Mouse (Mus musculus): ENCODE results near the gene Rps2.

Rps2 gene

DNA sequence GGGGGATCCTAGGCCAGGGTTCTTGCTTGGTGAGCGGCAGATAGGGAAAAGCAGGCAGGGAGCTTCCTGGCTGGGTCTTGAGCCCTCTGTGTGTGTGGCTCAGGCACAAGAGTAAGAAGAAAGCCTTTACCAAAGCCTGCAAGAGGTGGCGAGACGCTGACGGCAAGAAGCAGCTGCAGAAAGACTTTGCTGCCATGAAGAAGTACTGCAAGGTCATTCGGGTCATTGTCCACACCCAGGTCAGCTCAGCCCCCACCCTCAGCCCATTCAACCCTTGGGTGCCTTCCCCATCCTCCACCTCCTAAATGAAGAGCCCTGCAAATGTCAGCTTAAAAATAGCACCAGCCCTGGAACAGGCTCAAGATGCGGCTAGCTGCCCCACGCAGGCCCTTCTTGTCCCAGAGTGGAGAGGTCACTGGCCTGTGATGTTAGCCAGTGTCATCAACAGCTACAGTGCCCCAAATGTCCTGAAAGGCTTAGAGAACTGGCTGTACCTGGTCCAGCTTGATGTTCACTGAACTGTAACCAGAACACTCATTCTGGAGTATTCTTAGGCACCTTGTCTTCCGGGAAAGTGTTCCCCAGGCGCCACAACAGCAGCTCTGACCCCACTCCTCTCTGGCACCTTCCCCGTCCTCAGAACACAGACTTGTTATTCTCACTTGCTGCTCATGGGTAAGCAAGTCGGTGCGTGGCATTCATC, 14.5 kb downstream of the Rps2 start:
- DNase-seq (ENCODE audit: low spot score), result no peak

- no peak for DNase-seq (ENCODE audit: low spot score)
These were observed 15.6 kb downstream of the Rps2 start for GRCm38 (mm10) chr17:24733434-24734050.

DNA sequence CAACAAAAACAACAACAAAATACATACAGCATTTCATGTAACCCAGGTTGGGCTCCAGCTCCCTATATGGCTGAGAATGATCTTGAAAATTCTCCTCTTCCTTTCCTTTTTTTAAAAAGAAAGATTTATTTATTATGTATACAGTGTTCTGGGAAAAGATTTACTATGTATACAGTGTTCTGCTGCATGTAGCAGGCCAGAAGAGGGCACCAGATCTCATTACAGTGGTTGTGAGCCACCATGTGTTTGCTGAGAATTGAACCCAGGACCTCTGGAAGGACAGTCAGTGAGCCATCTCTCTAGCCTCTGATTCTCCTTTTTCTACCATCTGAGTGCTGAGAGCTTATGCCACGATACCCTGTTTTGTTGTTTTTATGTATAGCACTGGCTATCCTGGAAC, 16.6 kb downstream of the Rps2 start:
- no peak for DNase-seq (ENCODE audit: low spot score)

GRCm38 (mm10) chr17:24735446-24735845, 17.5 kb downstream of the Rps2 start:
- DNase-seq (ENCODE audit: low spot score), result no peak

DNA sequence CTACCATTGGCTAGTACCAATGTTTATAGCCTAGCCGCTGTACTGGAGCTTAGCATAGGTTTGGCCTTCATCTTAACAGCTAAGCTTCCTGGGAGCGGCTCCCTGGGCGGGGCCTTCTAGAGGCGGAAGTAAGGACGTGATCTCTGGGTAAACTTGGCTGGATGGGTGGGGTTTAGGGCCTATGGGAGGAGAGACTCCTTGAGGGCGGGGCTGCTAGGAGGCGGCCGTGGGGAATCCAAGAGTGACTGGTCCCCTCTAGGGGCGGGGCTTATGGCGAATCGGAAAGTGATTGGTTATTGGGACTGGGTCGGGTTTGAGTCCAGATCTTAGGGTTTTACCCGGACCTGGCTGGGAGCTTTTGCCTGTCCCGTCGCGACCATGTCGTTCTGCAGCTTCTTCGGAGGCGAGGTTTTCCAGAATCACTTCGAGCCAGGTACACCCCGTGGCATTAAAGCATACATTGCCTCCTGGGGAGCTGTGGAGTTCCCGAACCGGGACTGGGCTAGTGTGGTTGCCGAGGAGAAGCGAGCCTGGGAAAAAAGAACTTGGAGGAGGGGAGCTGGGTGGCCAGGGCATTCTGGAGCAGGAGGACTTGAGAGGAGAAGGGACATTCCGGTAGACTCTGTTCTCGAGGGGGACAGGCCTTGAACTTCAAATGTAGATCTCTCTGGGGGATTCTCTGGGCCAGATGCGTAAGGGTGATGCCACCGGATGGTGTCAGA, 18.6 kb downstream of the Rps2 start, which contains the start of gene Msrb1:
Gene Msrb1, plus strand, starts transcription at position 313 of the 722 bp plus-strand sequence.
- peak; percentile 79 for DNase-seq (ENCODE audit: low spot score)

- DNase-seq (ENCODE audit: low spot score), result no peak
These were observed 19.4 kb downstream of the Rps2 start for GRCm38 (mm10) chr17:24737135-24737810.

DNA sequence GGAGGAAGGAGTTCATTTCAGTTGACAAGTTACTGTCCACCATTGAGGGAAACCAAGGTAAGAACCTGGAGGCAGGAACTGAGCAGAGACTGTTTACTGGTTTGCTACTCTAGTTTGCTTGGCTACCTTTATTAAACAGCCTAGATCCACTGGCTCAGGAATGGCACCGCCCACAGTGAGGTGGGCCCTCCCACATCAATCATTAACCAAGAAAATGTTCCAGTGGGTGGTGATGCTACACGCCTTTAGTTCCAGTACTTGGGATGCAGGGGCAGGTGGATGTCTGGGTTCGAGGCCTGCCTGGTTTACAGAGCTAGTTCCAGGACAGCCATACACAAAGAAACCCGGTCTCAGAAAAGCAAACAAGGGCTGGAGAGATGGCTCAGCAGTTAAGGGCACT, 20.3 kb downstream of the Rps2 start:
- DNase-seq (ENCODE audit: low spot score), result no peak

DNA sequence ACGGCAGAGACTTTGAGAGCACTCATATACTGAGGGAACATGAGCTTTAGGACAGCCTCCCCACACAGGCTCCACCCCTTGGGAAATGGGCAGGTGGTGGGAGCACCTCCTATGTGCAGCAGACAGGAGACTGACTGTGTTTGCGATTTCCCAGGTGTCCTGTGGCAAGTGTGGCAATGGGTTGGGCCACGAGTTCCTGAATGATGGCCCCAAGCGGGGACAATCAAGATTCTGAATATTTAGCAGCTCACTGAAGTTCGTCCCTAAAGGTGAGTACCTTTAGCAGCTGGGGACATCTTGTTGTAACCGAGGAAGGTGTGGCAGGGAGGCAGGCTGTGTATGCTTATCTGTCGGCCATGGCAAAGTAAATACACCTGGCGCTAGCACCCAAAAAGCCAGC, 22.0 kb downstream of the Rps2 start:
- no peak for DNase-seq (ENCODE audit: low spot score)

- no peak for DNase-seq (ENCODE audit: low spot score)
These were observed 24.4 kb downstream of the Rps2 start for GRCm38 (mm10) chr17:24742307-24742706.

DNA sequence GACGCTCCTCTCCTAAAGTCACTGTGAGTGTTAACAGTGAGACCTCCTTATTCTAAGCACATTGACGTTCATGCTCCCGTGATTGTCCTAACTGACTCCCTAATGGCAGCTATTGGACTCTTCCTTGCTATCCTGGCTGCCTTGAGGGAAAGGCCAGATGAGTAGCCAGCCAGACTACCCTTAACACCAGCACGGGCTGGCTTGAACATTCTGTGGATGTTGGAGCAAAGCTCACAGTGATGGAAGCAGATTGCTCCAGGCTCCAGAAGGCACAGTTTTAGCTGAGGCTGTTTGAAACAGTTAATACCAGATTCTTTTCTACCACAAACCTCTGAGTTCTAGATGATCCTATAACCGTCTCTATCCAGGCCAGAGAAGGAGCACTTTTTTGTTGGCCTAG, 26.0 kb downstream of the Rps2 start:
- DNase-seq (ENCODE audit: low spot score), result no peak

DNA sequence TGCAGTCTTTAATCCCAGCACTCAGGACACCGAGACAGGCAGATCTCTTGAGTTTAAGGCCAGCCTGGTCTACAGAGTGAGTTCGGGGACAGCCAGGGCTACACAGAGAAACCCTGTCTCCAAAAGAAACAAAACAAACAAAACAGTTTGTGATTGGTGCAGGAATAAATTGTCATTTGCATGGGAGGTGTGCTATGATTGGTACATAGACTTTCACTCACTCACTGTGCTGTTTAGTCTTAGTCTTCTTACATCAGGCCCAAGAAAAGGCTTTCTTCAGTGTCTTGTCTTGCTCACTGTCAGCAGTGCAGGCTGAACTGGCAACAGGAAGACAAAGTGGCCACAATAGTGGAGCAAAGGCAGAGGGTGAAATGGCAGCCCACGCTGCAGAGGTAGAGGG, 26.5 kb downstream of the Rps2 start:
- DNase-seq (ENCODE audit: low spot score), result no peak

- peak; percentile 55 for DNase-seq (ENCODE audit: low spot score)
These were observed 27.9 kb downstream of the Rps2 start for GRCm38 (mm10) chr17:24745526-24746497.

DNA sequence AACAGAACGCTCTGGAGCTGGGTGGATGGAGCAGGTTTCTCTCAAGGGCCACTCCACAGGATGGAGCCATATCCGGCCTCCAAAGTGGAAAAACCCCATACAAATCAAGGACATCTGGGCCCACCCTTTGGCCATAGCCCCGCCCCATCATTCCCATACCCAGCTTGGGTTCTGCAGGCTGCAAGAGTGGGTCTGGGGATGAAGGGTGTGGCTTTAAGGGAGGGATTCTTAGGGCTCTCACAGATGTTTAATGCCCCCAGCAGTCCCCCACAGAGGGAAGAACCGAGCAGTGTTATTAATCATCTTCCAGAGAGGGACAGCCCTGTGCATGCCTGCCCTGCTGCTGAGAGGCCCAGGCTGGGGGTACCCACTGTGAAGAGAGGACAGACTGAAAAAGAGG, 29.1 kb downstream of the Rps2 start:
- DNase-seq (ENCODE audit: low spot score), result no peak

GRCm38 (mm10) chr17:24751528-24751927, 33.6 kb downstream of the Rps2 start:
- DNase-seq (ENCODE audit: low spot score), result no peak

DNA sequence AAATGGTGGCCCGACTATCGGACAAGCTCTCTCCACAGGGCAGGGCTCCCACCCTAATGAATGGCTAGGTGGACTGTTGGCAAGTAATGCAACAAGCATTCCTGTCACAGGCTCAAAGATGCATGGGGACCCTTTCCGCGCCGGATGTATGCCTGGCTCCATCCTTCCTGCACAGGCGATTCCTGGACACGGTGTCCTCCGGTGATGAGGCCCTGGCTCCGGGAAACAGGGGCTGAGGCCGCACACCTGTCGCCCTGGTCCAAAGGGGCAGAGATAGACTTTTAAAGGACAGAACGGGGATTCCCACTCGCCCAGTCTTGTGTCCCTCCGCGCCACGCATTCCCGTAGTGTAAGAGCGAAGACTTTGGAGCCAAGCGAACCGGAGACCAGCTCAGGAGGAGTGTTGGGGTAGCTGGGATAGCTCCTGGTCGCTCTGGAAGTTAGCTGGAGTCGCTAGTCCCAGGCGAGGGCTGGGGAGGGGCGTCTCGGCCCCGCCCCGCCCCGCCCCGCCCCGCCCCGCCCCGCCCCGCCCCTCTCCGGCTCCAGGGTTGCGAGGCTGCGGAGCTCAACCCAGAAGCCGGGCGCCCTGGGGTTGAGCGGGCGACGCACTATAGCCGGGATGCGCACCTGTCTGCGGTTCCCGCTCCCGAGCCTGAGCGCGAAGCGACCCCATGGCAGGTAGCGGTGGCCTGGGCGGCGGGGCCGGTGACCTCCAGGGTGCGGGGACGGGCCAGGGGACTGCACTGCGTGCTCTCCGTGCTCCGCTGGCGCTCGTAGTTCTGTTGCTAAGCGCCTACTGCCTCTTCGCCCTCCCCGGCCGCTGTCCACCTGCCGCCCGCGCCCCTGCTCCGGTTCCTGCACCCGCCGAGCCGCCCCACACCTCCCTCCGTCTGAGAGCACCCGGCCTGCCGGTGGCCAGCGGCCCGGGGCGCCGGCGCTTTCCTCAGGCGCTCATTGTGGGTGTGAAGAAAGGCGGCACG, 34.8 kb downstream of the Rps2 start, which contains the start of gene Hs3st6:
Gene Hs3st6, plus strand, starts transcription at position 574 of the 980 bp plus-strand sequence.
- DNase-seq (ENCODE audit: low spot score), result no peak

DNA sequence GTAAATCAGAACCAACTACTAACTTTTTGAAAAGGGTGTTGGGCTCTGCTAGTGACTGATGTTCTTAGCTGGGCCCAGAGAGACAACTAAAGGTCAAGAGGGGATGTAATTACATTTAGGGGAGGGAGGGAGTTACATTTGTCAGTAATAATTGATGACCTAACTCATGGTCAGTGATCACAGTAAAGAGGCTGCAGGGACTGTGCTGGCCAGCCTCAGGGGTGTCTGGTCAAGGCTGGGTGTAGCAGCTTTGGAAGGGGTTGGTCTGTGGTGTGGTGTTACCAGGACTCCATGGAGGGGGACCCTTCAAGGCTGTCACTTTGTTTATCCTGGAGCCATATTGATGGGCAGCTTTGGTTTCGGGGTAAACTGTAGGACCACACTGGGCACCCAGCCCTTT, 39.5 kb downstream of the Rps2 start:
- no peak for DNase-seq (ENCODE audit: low spot score)

DNA sequence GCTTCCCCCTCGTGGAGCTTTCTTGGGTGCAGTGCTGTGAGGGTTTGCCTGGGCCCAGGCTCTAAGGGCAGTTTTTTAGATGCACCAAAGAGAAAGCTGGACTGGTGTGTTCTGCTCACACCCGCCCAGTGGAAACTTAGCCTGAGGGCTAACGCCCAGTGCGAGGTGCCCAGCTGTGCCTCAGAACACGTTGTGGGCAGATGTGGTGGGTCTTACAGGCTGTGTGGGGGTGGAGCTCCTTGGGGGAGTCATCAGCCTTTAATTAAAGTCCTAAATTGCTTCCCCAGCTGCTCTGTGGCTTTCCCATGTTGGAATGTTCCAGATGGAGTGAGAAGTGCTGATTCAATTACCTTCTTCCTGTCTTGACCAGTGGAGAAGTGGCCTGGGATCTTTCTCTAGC, 43.2 kb downstream of the Rps2 start:
- DNase-seq (ENCODE audit: low spot score), result no peak

DNA sequence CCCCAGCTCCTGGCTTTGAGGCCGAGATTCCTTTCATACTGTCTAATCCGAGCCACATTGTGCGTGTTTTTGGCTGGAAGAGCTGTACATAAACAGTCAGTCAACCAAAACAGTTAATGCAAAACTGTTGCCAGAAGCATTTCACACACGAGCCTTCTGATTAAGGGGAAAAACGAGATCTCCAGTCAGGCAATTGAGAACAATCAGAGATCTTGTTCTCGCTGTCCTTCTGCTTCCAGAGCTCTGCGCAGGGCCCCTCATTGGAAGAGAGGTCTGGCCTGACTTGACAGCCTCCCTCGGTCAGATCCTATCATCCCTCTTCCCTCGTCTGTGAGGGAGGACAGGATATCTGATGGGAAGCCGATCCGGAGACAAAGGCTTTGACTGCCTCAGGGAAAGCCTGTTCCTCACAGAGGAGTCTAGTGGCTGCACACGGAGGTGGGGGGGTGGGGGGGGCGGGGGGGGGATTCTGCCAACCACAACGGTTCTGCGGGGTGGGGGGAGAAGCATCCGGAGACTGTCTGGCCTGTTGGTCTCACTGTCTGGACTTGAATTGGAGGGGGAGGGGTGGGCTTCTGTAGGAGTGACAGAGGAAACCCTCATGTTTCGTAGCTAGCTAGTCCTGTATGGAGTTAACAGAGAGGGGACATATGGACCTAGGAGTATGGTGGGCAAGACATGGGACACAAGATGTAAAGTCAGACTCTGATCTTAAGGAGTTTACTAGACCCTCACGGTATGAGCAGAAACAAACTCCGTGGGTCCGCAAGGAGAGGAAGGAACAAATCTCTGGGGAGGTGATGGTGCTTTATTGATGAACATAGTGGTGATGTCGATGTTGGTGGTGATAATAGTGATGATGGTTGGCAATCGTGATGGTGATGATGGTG, 47.3 kb downstream of the Rps2 start:
- no peak for DNase-seq (ENCODE audit: low spot score)

DNA sequence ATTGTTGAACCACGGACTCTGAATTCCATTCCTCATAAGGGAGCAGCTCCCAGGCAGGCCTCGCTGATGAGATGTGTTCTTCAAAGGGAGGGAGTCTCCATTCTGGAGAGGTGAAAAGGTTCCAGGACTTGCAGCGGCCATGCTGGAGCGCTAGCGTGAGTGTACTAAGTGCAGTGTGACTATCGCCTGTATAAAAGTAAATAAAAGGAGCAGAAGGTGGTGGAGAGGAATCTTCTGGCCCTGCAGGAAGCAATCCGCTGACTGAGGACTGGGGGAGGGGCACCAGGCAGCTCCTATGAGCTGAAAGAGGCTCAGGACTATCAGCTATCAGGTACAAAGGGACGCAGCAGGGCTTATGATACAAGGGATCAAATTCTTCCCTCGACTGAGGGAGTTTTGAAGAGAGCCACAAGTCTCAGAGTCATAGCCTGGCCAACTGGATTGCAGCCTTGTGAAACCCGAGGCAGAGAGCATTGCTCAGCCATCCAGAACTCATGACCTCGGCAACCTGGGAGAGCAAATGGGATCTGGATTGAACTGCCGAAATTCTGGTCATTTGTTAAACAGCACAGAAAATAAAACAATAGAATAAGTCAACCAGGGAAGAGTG, 48.5 kb downstream of the Rps2 start:
- no peak for DNase-seq (ENCODE audit: low spot score)
